Mouse (Mus musculus) stomach, embryonic 14.5 days (tissue): ENCODE measurements around the gene Gm6588. TPM values are rescaled to one million over a fixed set of nuclear protein-coding genes. Genes with fewer than 3 reads are reported as not detected.

Experiments used
- ATAC-seq: fragments of 200-750 bp; cut with Nextera tagmentation; 2 replicates; pipeline ENCODE4 v1.8.0; 2017; ENCODE audit warnings: low read depth, moderate TSS enrichment; ENCODE audit not compliant: insufficient number of reproducible peaks, insufficient read depth, low FRiP score
- H3K27ac ChIP-seq: fragments of 300-500 bp; sonication (generic); 2 replicates; pipeline ENCODE4 v1.5.1; 2014; ENCODE audit warnings: mild to moderate bottlenecking, low read length, moderate library complexity, mixed read lengths
- H3K27me3 ChIP-seq: fragments of 300-500 bp; sonication (generic); 2 replicates; pipeline ENCODE4 v1.6.1; 2014; ENCODE audit warnings: low read length, control low read depth, mixed read lengths; ENCODE audit not compliant: control insufficient read depth, insufficient read depth
- H3K36me3 ChIP-seq: fragments of 300-500 bp; sonication (generic); 2 replicates; pipeline ENCODE4 v1.6.1; 2014; ENCODE audit warnings: mild to moderate bottlenecking, control low read depth, low read length, moderate library complexity, mixed read lengths; ENCODE audit not compliant: control insufficient read depth, insufficient read depth
- H3K4me1 ChIP-seq: fragments of 300-500 bp; sonication (generic); 2 replicates; pipeline ENCODE4 v1.6.1; 2014; ENCODE audit warnings: low read length, control low read depth, mixed read lengths; ENCODE audit not compliant: control insufficient read depth, insufficient read depth
- H3K4me2 ChIP-seq: fragments of 300-500 bp; sonication (generic); replicated peaks from 2 replicates; pipeline ENCODE4 v1.6.1; 2014; ENCODE audit warnings: low read depth, low read length, control low read depth
- H3K4me3 ChIP-seq: fragments of 300-500 bp; sonication (generic); 2 replicates; pipeline ENCODE4 v1.5.1; 2014; ENCODE audit warnings: low read depth, low read length, control low read depth
- H3K9ac ChIP-seq: fragments of 300-500 bp; sonication (generic); replicated peaks from 2 replicates; pipeline ENCODE4 v1.6.1; 2014; ENCODE audit warnings: low read depth, mild to moderate bottlenecking, control low read depth, low read length, moderate library complexity, mixed read lengths
- H3K9me3 ChIP-seq: fragments of 300-500 bp; sonication (generic); 2 replicates; pipeline ENCODE4 v1.6.1; 2016; ENCODE audit warnings: low read depth, low read length, control low read depth; ENCODE audit not compliant: control insufficient read depth
- WGBS: fragments of 180-500 bp; shearing (Covaris S2); extraction: QIAGEN DNeasy Blood & Tissue Kit; methylation state at CpG from one replicate; pipeline ENCODE4 v1.1.7; 2014; 5-methylcytosine and 5-hydroxymethylcytosine counted together
- polyA plus RNA-seq: library from polyadenylated mRNA; unstranded; fragments of >200 nt; fragmentation: Nextera tagmentation; extraction: Ambion mirVana; gene quantifications from 2 replicates; pipeline ENCODE4 v1.2.1, GENCODE M21; 2014

Gene Gm6588
- polyA plus RNA-seq, 1 experiment from 2014 or later: not detected

DNA sequence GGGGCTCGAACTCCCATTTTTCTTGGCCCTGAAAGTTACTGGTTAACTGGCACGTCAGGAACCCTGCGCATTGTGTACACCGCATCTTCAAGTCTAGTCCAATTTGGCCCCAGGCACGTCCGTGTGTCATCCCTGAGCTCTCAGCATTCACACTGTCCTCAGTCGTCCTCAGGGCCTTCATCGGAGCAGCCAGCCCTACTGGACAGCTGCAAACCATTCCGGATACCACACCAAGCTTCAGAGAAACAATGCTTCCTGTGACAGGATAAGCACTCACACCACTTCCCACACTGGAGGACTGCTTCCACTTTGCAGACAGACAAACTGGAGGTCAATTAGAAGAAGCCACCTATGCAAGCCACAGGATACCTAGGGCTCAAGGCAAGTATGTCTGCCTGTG lies 3.9 kb downstream of the Gm6588 start:
- H3K9ac ChIP-seq: no peak overlapping the region
- ATAC-seq: no peak
- no peak overlapping the region for H3K4me2 ChIP-seq
- H3K27ac ChIP-seq: no peak overlapping the region
- no peaks in the 10 kb centered on the region for H3K9me3 ChIP-seq
- H3K27me3 ChIP-seq: no peaks in the 10 kb centered on the region
- no peaks in the 10 kb centered on the region for H3K4me1 ChIP-seq
- WGBS: 73% methylated on average over 9 of the region's 9 CpGs
- no peaks in the 10 kb centered on the region for H3K36me3 ChIP-seq
- H3K4me3 ChIP-seq: no peak overlapping the region

- 59% methylated on average over 12 of the region's 12 CpGs for WGBS
- no peak overlapping the region for H3K27ac ChIP-seq
- H3K4me2 ChIP-seq: no peak overlapping the region
- no peak overlapping the region for H3K4me3 ChIP-seq
- no peak overlapping the region for H3K9ac ChIP-seq
- H3K27me3 ChIP-seq: no peaks in the 10 kb centered on the region
- no peaks in the 10 kb centered on the region for H3K9me3 ChIP-seq
- no peaks in the 10 kb centered on the region for H3K36me3 ChIP-seq
- no peak for ATAC-seq
- no peaks in the 10 kb centered on the region for H3K4me1 ChIP-seq
These were observed 5.8 kb downstream of the Gm6588 start for GRCm38 (mm10) chr5:112454966-112455555.

- ATAC-seq: no peak
- no peak overlapping the region for H3K27ac ChIP-seq
- 62% methylated on average over 3 of the region's 3 CpGs for WGBS
- no peak overlapping the region for H3K4me3 ChIP-seq
- no peak overlapping the region for H3K4me2 ChIP-seq
- H3K9ac ChIP-seq: no peak overlapping the region
- no peaks in the 10 kb centered on the region for H3K27me3 ChIP-seq
- no peaks in the 10 kb centered on the region for H3K36me3 ChIP-seq
- H3K4me1 ChIP-seq: no peaks in the 10 kb centered on the region
- H3K9me3 ChIP-seq: no peaks in the 10 kb centered on the region
These were observed 10.7 kb downstream of the Gm6588 start for GRCm38 (mm10) chr5:112459903-112460302.

GRCm38 (mm10) chr5:112466331-112466730 lies 17.1 kb downstream of the Gm6588 start:
- H3K4me2 ChIP-seq: no peak overlapping the region
- no peak overlapping the region for H3K4me3 ChIP-seq
- H3K9me3 ChIP-seq: no peaks in the 10 kb centered on the region
- ATAC-seq: no peak
- no peak overlapping the region for H3K9ac ChIP-seq
- 47% methylated on average over 6 of the region's 6 CpGs for WGBS
- H3K27ac ChIP-seq: no peak overlapping the region
- H3K27me3 ChIP-seq: no peaks in the 10 kb centered on the region
- no peaks in the 10 kb centered on the region for H3K4me1 ChIP-seq
- H3K36me3 ChIP-seq: no peaks in the 10 kb centered on the region

DNA sequence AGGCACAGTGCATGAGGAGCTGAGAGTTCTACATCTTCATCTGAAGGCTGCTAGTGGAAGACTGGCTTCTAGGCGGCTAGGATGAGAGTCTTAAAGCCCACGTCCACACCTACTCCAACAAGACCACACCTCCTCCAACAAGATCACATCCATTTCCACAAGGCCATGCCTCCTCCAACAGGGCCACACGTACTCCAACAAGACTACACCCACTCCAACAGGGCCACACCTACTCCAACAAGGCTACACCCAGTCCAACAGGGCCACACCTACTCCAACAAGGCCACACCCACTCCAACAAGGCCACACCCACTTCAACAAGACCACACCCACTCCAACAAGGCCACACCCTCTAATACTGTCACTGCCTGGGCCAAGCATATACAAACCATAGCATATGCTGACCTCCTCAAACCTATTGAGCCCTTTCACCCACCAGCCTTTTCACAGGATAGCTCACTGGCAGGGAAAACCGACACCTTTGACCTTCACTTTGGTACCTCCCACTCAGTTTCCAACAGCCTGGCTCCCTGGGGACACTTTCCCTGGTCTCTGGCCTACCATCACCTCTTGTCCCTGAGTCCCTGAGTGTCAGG lies 19.9 kb downstream of the Gm6588 start:
- H3K4me2 ChIP-seq: no peak overlapping the region
- no peaks in the 10 kb centered on the region for H3K27me3 ChIP-seq
- H3K4me1 ChIP-seq: no peaks in the 10 kb centered on the region
- no peak overlapping the region for H3K9ac ChIP-seq
- H3K4me3 ChIP-seq: no peak overlapping the region
- no peaks in the 10 kb centered on the region for H3K36me3 ChIP-seq
- no peaks in the 10 kb centered on the region for H3K9me3 ChIP-seq
- ATAC-seq: no peak
- WGBS: 73% methylated on average over 4 of the region's 4 CpGs
- H3K27ac ChIP-seq: no peak overlapping the region

DNA sequence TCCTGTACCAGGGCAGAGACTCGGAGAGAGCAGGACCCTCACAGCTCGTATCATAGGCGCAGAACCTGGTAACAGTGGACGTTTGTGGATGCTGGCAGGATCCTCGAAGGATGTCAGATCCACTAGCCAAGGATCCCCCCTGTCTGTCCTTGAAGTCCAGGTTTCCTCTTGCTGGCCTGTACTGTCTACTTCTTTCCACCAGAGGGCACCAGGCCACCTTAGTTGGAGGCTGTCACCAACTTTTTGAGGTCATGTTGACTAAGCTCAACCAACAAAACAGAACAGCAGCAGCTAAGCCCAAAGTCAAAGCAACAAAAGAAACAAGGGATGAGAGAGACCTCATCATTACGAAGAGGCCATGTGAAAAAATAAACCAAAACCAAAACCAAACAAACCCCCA lies 20.9 kb downstream of the Gm6588 start:
- no peak overlapping the region for H3K9ac ChIP-seq
- no peak overlapping the region for H3K4me2 ChIP-seq
- ATAC-seq: no peak
- H3K27me3 ChIP-seq: no peaks in the 10 kb centered on the region
- H3K27ac ChIP-seq: no peak overlapping the region
- H3K4me3 ChIP-seq: no peak overlapping the region
- 72% methylated on average over 6 of the region's 6 CpGs for WGBS
- no peaks in the 10 kb centered on the region for H3K4me1 ChIP-seq
- no peaks in the 10 kb centered on the region for H3K36me3 ChIP-seq
- H3K9me3 ChIP-seq: no peaks in the 10 kb centered on the region

DNA sequence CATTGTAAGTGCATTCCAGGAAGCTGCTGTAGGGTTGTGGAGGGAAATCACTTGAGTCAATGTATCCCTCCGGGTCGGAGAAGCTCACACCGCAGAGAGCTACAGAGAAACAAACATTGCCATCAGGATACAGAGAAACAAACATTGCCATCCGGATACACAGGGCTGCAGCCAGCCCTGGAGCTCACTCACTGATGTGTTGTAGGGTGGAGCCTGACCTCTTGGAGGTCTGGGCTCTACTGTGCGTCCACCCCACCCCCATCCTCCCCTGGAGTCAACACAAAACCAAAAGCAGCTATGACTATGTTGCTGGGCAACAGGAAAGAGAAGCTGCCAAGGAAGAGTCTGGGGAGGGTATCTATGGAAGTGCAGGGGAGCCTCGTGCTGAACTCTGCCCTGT lies 24.2 kb downstream of the Gm6588 start:
- Histone ChIP-seq H3K4me3 (no peak overlapping the region), H3K9ac (no peak overlapping the region), H3K4me2 (no peak overlapping the region), H3K27ac (no peak overlapping the region), H3K4me1 (no peaks in the 10 kb centered on the region), H3K27me3 (no peaks in the 10 kb centered on the region), H3K9me3 (no peaks in the 10 kb centered on the region), H3K36me3 (no peaks in the 10 kb centered on the region)
- 25% methylated on average over 6 of the region's 6 CpGs for WGBS
- ATAC-seq: no peak

DNA sequence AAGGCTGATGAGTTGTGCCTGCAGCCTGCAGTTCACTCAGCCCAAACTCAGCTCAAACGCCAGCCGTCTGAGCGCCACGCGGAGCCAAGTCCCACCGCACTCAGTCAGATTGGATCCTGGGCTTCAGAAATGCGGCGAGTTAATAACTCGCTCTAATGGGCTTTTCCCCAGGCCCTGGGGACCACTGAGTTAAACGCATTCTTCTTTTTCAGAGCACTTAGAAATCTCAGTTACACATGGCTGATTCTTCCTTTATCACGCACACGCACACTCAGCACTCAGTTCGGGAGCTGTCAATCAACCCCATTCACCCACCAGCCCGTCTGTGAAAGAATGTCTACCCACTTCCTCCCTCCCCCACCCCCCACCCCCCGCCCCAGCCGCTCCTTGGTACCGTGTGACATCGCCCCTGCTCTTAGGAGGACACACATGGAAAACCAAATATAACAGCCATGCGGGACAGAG lies 32.8 kb downstream of the Gm6588 start:
- H3K27me3 ChIP-seq: no peaks in the 10 kb centered on the region
- no peak overlapping the region for H3K27ac ChIP-seq
- H3K9ac ChIP-seq: no peak overlapping the region
- H3K36me3 ChIP-seq: no peaks in the 10 kb centered on the region
- no peaks in the 10 kb centered on the region for H3K9me3 ChIP-seq
- no peaks in the 10 kb centered on the region for H3K4me1 ChIP-seq
- H3K4me2 ChIP-seq: no peak overlapping the region
- H3K4me3 ChIP-seq: no peak overlapping the region
- WGBS: 33% methylated on average over 19 of the region's 19 CpGs
- no peak for ATAC-seq

DNA sequence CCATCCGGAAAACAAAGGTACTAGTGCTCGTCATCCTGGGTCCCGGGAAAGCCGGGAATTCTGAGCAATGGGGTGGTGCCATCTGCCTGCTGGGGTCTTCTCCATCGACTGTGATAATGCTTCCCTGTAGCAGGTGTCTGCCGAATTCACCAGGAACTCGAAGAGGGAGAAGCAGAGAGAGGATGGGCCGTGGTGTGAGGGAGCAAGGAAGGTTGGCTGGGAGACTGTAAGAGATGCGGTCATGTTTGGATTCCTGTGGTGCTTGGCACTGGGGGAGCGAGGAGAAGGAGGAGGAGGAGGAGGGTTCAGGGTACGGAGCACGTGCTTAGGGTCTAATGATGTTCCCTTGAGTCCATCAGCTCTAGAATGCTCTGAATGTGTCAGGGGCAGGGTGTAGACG lies 33.3 kb downstream of the Gm6588 start:
- no peak overlapping the region for H3K27ac ChIP-seq
- H3K27me3 ChIP-seq: no peaks in the 10 kb centered on the region
- no peaks in the 10 kb centered on the region for H3K4me1 ChIP-seq
- H3K9ac ChIP-seq: no peak overlapping the region
- no peaks in the 10 kb centered on the region for H3K9me3 ChIP-seq
- no peak overlapping the region for H3K4me2 ChIP-seq
- H3K4me3 ChIP-seq: no peak overlapping the region
- no peak for ATAC-seq
- WGBS: 59% methylated on average over 12 of the region's 13 CpGs
- H3K36me3 ChIP-seq: no peaks in the 10 kb centered on the region
